Mouse (Mus musculus) neural tube, embryonic 14.5 days (tissue): ENCODE results near the gene Gpc4. TPM values are rescaled to one million over a fixed set of nuclear protein-coding genes. Genes with fewer than 3 reads are reported as not detected.

ENCODE experiments used
- ATAC-seq: fragments of 200-750 bp; cut with Nextera tagmentation; 2 replicates; pipeline ENCODE4 v1.8.0; 2017; ENCODE audit warnings: low read depth, mild to moderate bottlenecking, moderate TSS enrichment, moderate library complexity
- H3K27ac ChIP-seq: fragments of 300-500 bp; sonication (generic); 2 replicates; pipeline ENCODE4 v1.5.1; 2014; ENCODE audit warnings: low read depth, mild to moderate bottlenecking, control low read depth, low read length, moderate library complexity, mixed read lengths
- H3K27me3 ChIP-seq: fragments of 300-500 bp; sonication (generic); 2 replicates; pipeline ENCODE4 v1.6.1; 2014; ENCODE audit warnings: low read length; ENCODE audit not compliant: control insufficient read depth, insufficient read depth
- H3K36me3 ChIP-seq: fragments of 300-500 bp; sonication (generic); 2 replicates; pipeline ENCODE4 v1.6.1; 2014; ENCODE audit warnings: low read length, mixed read lengths; ENCODE audit not compliant: control insufficient read depth, insufficient read depth
- H3K4me1 ChIP-seq: fragments of 300-500 bp; sonication (generic); 2 replicates; pipeline ENCODE4 v1.6.1; 2014; ENCODE audit warnings: low read length; ENCODE audit not compliant: control insufficient read depth, insufficient read depth
- H3K4me2 ChIP-seq: fragments of 300-500 bp; sonication (generic); 2 replicates; pipeline ENCODE4 v1.6.1; 2014; ENCODE audit warnings: mild to moderate bottlenecking, low read depth, low read length, control low read depth
- H3K4me3 ChIP-seq: fragments of 300-500 bp; sonication (generic); 2 replicates; pipeline ENCODE4 v1.5.1; 2014; ENCODE audit warnings: low read depth, low read length, control low read depth, mixed read lengths
- H3K9ac ChIP-seq: fragments of 300-500 bp; sonication (generic); replicated peaks from 2 replicates; pipeline ENCODE4 v1.6.1; 2014; ENCODE audit warnings: low read depth, mild to moderate bottlenecking, control low read depth, low read length, mixed read lengths
- H3K9me3 ChIP-seq: fragments of 300-500 bp; sonication (generic); 2 replicates; pipeline ENCODE4 v1.6.1; 2016; ENCODE audit warnings: low read length; ENCODE audit not compliant: control insufficient read depth
- WGBS: fragments of 180-500 bp; shearing (Covaris S2); extraction: QIAGEN DNeasy Blood & Tissue Kit; methylation state at CpG from one replicate; pipeline ENCODE4 v1.1.7; 2014; 5-methylcytosine and 5-hydroxymethylcytosine counted together
- polyA plus RNA-seq: library from polyadenylated mRNA; unstranded; fragments of >200 nt; fragmentation: Nextera tagmentation; extraction: Ambion mirVana; gene quantifications from 2 replicates; pipeline ENCODE4 v1.2.1, GENCODE M21; 2014

The Gpc4 gene
- polyA plus RNA-seq, 1 experiment from 2014 or later, result 10.6 TPM

DNA sequence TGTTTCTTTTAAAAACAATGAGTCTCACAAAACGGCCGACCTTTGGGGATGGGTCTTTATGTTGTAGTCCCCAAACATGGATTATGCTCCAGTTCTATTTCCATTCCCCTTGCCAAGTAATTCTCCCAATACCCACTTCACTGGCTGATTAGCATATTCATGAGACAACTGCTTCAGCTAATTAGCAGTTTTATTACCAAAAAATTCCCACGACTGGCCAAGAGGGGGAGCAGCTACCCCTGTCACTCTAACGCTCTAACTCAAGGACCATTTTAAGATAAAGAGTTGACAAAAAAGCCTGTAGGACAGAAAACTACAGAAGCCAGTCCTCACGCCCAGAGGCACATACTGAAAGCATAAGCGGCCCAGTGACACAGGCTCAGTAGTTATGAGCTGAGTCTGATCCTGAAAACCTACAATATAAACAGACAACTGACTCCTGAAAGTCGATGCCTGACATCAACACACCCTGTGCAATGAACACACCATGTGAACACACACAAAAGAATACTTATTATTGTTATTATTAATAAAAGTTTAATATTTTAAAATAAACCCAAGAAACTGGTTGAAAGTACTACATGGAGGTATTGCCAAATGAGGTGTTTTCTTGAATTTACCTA is 77.2 kb downstream of the Gpc4 start:
- Histone ChIP-seq H3K4me1 (no peaks in the 10 kb centered on the region), H3K36me3 (no peaks in the 10 kb centered on the region), H3K4me2 (no peak overlapping the region), H3K9me3 (no peaks in the 10 kb centered on the region), H3K9ac (no peak overlapping the region), H3K4me3 (no peak overlapping the region), H3K27me3 (no peaks in the 10 kb centered on the region), H3K27ac (no peak overlapping the region)
- peak; percentile 75 for ATAC-seq
- WGBS, result 28% methylated on average over 7 of the region's 7 CpGs

GRCm38 (mm10) chrX:52086885-52087573 is 78.0 kb downstream of the Gpc4 start:
- 59% methylated on average over 8 of the region's 8 CpGs for WGBS
- no peak; the same call in 1 of the 2 replicates for ATAC-seq

DNA sequence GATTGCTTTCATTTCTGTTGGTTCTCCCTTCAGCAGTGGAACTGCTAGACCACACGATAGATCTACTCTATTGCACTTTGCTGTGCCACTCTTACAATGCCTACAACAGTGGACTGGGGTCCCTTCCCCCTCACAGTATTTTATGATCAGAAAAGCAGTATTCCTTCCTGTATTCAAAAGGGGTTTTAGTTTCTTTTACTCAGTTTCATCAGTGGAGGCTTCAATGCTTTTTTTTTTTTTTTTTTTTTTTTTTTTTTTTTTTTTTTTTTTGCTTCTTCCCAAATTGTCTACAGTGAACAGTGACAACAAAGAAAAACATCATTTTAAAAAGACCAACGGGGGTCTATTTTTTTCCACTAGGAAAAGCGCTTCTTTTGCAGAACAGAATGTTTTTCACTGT is 81.5 kb downstream of the Gpc4 start:
- 86% methylated on average over 3 of the region's 3 CpGs for WGBS
- Histone ChIP-seq H3K36me3 (no peaks in the 10 kb centered on the region), H3K27ac (no peak overlapping the region), H3K9ac (no peak overlapping the region), H3K4me3 (no peak overlapping the region), H3K27me3 (no peaks in the 10 kb centered on the region), H3K9me3 (no peaks in the 10 kb centered on the region), H3K4me2 (no peak overlapping the region), H3K4me1 (no peaks in the 10 kb centered on the region)
- no peak for ATAC-seq

More at GRCm38 (mm10) chrX:52086885-52087573, 78.0 kb downstream of the Gpc4 start:
- Histone ChIP-seq H3K4me3 (no peak overlapping the region), H3K27me3 (no peaks in the 10 kb centered on the region), H3K9ac (no peak overlapping the region), H3K9me3 (no peaks in the 10 kb centered on the region), H3K4me2 (no peak overlapping the region), H3K36me3 (no peaks in the 10 kb centered on the region), H3K4me1 (no peaks in the 10 kb centered on the region), H3K27ac (no peak overlapping the region)

- ATAC-seq, result no peak
- Histone ChIP-seq H3K27ac (no peak overlapping the region), H3K4me2 (no peak overlapping the region), H3K36me3 (no peaks in the 10 kb centered on the region), H3K9me3 (no peaks in the 10 kb centered on the region), H3K9ac (no peak overlapping the region), H3K27me3 (no peaks in the 10 kb centered on the region), H3K4me3 (no peak overlapping the region), H3K4me1 (no peaks in the 10 kb centered on the region)
- 72% methylated on average over 2 of the region's 2 CpGs for WGBS
These were observed 92.6 kb downstream of the Gpc4 start for GRCm38 (mm10) chrX:52072410-52072809.

- Histone ChIP-seq H3K9ac (no peak overlapping the region), H3K4me3 (no peak overlapping the region), H3K4me2 (no peak overlapping the region), H3K36me3 (no peaks in the 10 kb centered on the region), H3K4me1 (no peaks in the 10 kb centered on the region), H3K27ac (no peak overlapping the region), H3K9me3 (no peaks in the 10 kb centered on the region), H3K27me3 (no peaks in the 10 kb centered on the region)
- no peak for ATAC-seq
- WGBS, result 75% methylated on average over 13 of the region's 13 CpGs
These were observed 111.6 kb downstream of the Gpc4 start for GRCm38 (mm10) chrX:52053416-52053815.

- H3K9me3 ChIP-seq, result no peaks in the 10 kb centered on the region
- H3K27ac ChIP-seq, result no peak overlapping the region
- no peak overlapping the region for H3K4me3 ChIP-seq
- WGBS, result 35% methylated on average over 5 of the region's 5 CpGs
- H3K4me1 ChIP-seq, result no peaks in the 10 kb centered on the region
- no peak for ATAC-seq
- no peak overlapping the region for H3K4me2 ChIP-seq
- H3K36me3 ChIP-seq, result no peaks in the 10 kb centered on the region
- H3K27me3 ChIP-seq, result no peaks in the 10 kb centered on the region
- no peak overlapping the region for H3K9ac ChIP-seq
These were observed 113.0 kb downstream of the Gpc4 start for GRCm38 (mm10) chrX:52052011-52052410.

DNA sequence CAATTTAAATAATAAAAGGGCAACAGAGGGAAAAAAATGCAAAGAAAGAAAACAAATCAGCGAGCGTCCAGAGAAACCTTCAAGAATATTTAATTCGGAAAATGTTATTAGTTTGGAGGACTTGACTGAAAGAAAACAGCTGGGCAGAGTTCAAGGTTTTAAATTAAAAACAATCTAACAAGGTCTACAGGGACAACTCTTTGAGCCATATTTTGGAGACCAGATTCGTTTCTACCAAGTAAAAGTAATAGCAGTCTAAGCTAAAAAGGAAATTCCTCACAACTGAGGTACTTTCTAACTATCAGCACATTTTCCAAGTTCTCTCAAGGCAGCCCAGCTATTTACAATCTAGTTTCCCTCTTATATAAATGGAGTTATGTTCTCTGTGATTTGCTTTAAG is 114.1 kb downstream of the Gpc4 start:
- no peaks in the 10 kb centered on the region for H3K9me3 ChIP-seq
- no peaks in the 10 kb centered on the region for H3K27me3 ChIP-seq
- no peak overlapping the region for H3K4me2 ChIP-seq
- no peaks in the 10 kb centered on the region for H3K36me3 ChIP-seq
- 77% methylated on average over 4 of the region's 4 CpGs for WGBS
- H3K9ac ChIP-seq, result no peak overlapping the region
- no peak overlapping the region for H3K4me3 ChIP-seq
- H3K27ac ChIP-seq, result no peak overlapping the region
- no peak for ATAC-seq
- H3K4me1 ChIP-seq, result no peaks in the 10 kb centered on the region

GRCm38 (mm10) chrX:52039875-52040274 is 125.2 kb downstream of the Gpc4 start:
- Histone ChIP-seq H3K27ac (no peak overlapping the region), H3K4me2 (no peak overlapping the region), H3K9ac (no peak overlapping the region), H3K4me3 (no peak overlapping the region), H3K27me3 (no peaks in the 10 kb centered on the region), H3K36me3 (no peaks in the 10 kb centered on the region), H3K9me3 (no peaks in the 10 kb centered on the region), H3K4me1 (no peaks in the 10 kb centered on the region)
- ATAC-seq, result no peak
- 87% methylated on average over 1 of the region's 1 CpGs for WGBS

GRCm38 (mm10) chrX:52030146-52030545 is 134.9 kb downstream of the Gpc4 start:
- Histone ChIP-seq H3K4me1 (no peaks in the 10 kb centered on the region), H3K36me3 (no peaks in the 10 kb centered on the region), H3K27me3 (no peaks in the 10 kb centered on the region), H3K4me3 (no peak overlapping the region), H3K9ac (no peak overlapping the region), H3K27ac (no peak overlapping the region), H3K4me2 (no peak overlapping the region), H3K9me3 (no peaks in the 10 kb centered on the region)
- 80% methylated on average over 7 of the region's 7 CpGs for WGBS
- ATAC-seq, result no peak
